Mouse (Mus musculus) bone marrow, adult 2 months (tissue): ENCODE measurements at regions not wholly inside any gene's neighbourhood (a gene's known extent, or its start where the extent isn't known, plus 50 kb on each side); places are given as distances from the start of the nearest gene placed in this dataset.

ENCODE experiments used
- H3K27ac ChIP-seq: fragments of 200-500 bp; 2 replicates; pipeline ENCODE4 v1.5.1; 2012; ENCODE audit warnings: low read depth, mild to moderate bottlenecking, control low read depth, inconsistent platforms, low read length; ENCODE audit not compliant: control insufficient read depth, poor library complexity, insufficient read depth
- H3K4me1 ChIP-seq: fragments of 200-500 bp; 2 replicates; pipeline ENCODE4 v1.6.1; 2011; ENCODE audit warnings: low read length; ENCODE audit not compliant: control insufficient read depth, insufficient read depth
- H3K4me3 ChIP-seq: fragments of 200-500 bp; replicated peaks from 2 replicates; pipeline ENCODE3; 2011; ENCODE audit warnings: mild to moderate bottlenecking, low read depth, low read length, control low read depth; ENCODE audit not compliant: control insufficient read depth
- CTCF ChIP-seq: fragments of 200-500 bp; IDR thresholded peaks from 2 replicates; pipeline ENCODE4 v1.5.1; 2011; ENCODE audit warnings: low read length, control low read depth; ENCODE audit not compliant: control insufficient read depth, insufficient read depth
- POLR2A ChIP-seq: fragments of 200-500 bp; IDR thresholded peaks from 2 replicates; pipeline ENCODE4 v1.6.1; 2011; ENCODE audit warnings: low read depth, mild to moderate bottlenecking, control low read depth, low read length, borderline replicate concordance; ENCODE audit not compliant: control insufficient read depth
- WGBS: fragments of 180-500 bp; shearing (Covaris S2); methylation state at CpG from one replicate; pipeline ENCODE4 v1.1.7; 2018; 5-methylcytosine and 5-hydroxymethylcytosine counted together

- Histone ChIP-seq H3K27ac (no peak overlapping the region), H3K4me1 (peaks cover 2% of the 10 kb centered on the region; the same call in 1 of the 2 replicates), H3K4me3 (no peak overlapping the region)
- TF ChIP-seq CTCF (no peak), POLR2A (no peak)
- 32% methylated on average over 6 of the region's 6 CpGs for WGBS
Observed at GRCm38 (mm10) chr7:111136066-111136639, 53.3 kb upstream of the Eif4g2 start.

DNA sequence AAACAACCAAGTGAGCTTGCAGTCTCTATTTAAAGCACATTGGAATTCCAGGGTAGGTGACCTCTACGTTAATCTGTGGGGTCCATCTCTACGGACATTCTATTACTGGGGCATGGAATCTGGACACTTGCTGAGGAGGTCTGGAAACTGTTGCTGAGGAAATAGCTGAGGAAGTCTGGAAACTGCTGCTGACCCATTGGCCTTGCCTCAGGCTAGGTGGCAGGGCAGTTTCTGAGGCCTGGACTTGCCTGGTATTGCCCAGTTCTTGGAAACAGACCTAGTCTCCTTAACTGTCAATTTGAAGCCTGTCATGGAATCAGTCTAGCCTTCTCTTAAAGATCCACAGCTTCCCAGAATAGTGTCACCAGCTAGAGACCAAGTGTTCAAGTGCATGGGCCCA is 51.7 kb upstream of the Eif4g2 start:
- WGBS, result 73% methylated on average over 2 of the region's 2 CpGs
- no peak overlapping the region for H3K4me3 ChIP-seq
- TF ChIP-seq POLR2A (no peak), CTCF (no peak)
- peaks cover 2% of the 10 kb centered on the region; the same call in 1 of the 2 replicates for H3K4me1 ChIP-seq
- no peak overlapping the region for H3K27ac ChIP-seq
